Mouse (Mus musculus) heart, adult 2 months (tissue): ENCODE data around the gene Man1c1.

Experiments
- CTCF ChIP-seq: fragments of 200-600 bp; IDR thresholded peaks from 2 replicates; pipeline ENCODE4 v1.8.1; 2022; ENCODE audit warnings: antibody characterized with exemption, mild to moderate bottlenecking, moderate library complexity
- EP300 ChIP-seq: fragments of 200-500 bp; IDR thresholded peaks from 2 replicates; pipeline ENCODE4 v1.6.1; 2011; ENCODE audit warnings: low read depth, low read length, control low read depth; ENCODE audit not compliant: insufficient read depth
- POLR2A ChIP-seq: fragments of 200-500 bp; IDR thresholded peaks from 2 replicates; pipeline ENCODE4 v1.6.1; 2011; ENCODE audit warnings: mild to moderate bottlenecking, low read depth, low read length, control low read depth; ENCODE audit not compliant: insufficient read depth

- TF ChIP-seq POLR2A (no peak), CTCF (peak; percentile 54), EP300 (no peak)
Observed at GRCm38 (mm10) chr4:134555956-134556580, 148.0 kb downstream of the Man1c1 start.
